Mouse (Mus musculus) heart, embryonic 16.5 days (tissue): ENCODE data around the gene Gm20388. TPM values are rescaled to one million over a fixed set of nuclear protein-coding genes. Genes with fewer than 3 reads are reported as not detected.

Experiments
- ATAC-seq: fragments of 200-750 bp; cut with Nextera tagmentation; replicated peaks from 2 replicates; pipeline ENCODE4 v1.8.0; 2017; ENCODE audit warnings: moderate number of reproducible peaks; ENCODE audit not compliant: insufficient read depth, low FRiP score; ENCODE audit errors: extremely low read depth
- H3K27ac ChIP-seq: fragments of 300-500 bp; sonication (generic); 2 replicates; pipeline ENCODE4 v1.5.1; 2014; ENCODE audit warnings: mild to moderate bottlenecking, low read length, control low read depth, moderate library complexity
- H3K27me3 ChIP-seq: fragments of 300-500 bp; sonication (generic); 2 replicates; pipeline ENCODE4 v1.6.1; 2014; ENCODE audit warnings: low read length, mixed read lengths; ENCODE audit not compliant: control insufficient read depth, insufficient read depth
- H3K36me3 ChIP-seq: fragments of 300-500 bp; sonication (generic); 2 replicates; pipeline ENCODE4 v1.6.1; 2014; ENCODE audit not compliant: control insufficient read depth, insufficient read depth
- H3K4me1 ChIP-seq: fragments of 300-500 bp; sonication (generic); 2 replicates; pipeline ENCODE4 v1.6.1; 2014; ENCODE audit warnings: low read length, mixed read lengths; ENCODE audit not compliant: control insufficient read depth, insufficient read depth
- H3K4me2 ChIP-seq: fragments of 300-500 bp; sonication (generic); 2 replicates; pipeline ENCODE4 v1.6.1; 2014; ENCODE audit warnings: low read depth, mild to moderate bottlenecking, control low read depth, low read length
- H3K4me3 ChIP-seq: fragments of 300-500 bp; sonication (generic); 2 replicates; pipeline ENCODE4 v1.5.1; 2014; ENCODE audit warnings: mild to moderate bottlenecking, control low read depth, low read length
- H3K9ac ChIP-seq: fragments of 300-500 bp; sonication (generic); 2 replicates; pipeline ENCODE4 v1.6.1; 2014; ENCODE audit warnings: low read length, control low read depth
- H3K9me3 ChIP-seq: fragments of 300-500 bp; sonication (generic); replicated peaks from 2 replicates; pipeline ENCODE4 v1.6.1; 2016; ENCODE audit warnings: low read length; ENCODE audit not compliant: control insufficient read depth
- WGBS: fragments of 180-500 bp; shearing (Covaris S2); extraction: QIAGEN DNeasy Blood & Tissue Kit; methylation state at CpG from one replicate; pipeline ENCODE4 v1.1.7; 2014; 5-methylcytosine and 5-hydroxymethylcytosine counted together
- polyA plus RNA-seq: library from polyadenylated mRNA; unstranded; fragments of >200 nt; fragmentation: Nextera tagmentation; extraction: Ambion mirVana; gene quantifications from 2 replicates; pipeline ENCODE4 v1.2.1, GENCODE M21; 2015

The Gm20388 gene
- polyA plus RNA-seq, 1 experiment from 2014 or later, result 4.5 TPM

GRCm38 (mm10) chr8:122006688-122007484 is 2096.2 kb downstream of the Gm20388 start:
- ATAC-seq, result no peak
- Histone ChIP-seq H3K27ac (no peak overlapping the region), H3K4me1 (peaks cover 10% of the 10 kb centered on the region), H3K4me2 (no peak overlapping the region), H3K9ac (no peak overlapping the region), H3K4me3 (no peak overlapping the region), H3K36me3 (peaks cover 24% of the 10 kb centered on the region), H3K9me3 (no peaks in the 10 kb centered on the region), H3K27me3 (no peaks in the 10 kb centered on the region)
- WGBS, result 85% methylated on average over 13 of the region's 13 CpGs

- H3K36me3 ChIP-seq, result peaks cover 20% of the 10 kb centered on the region
- no peaks in the 10 kb centered on the region for H3K9me3 ChIP-seq
- ATAC-seq, result no peak
- no peak overlapping the region for H3K9ac ChIP-seq
- no peak overlapping the region for H3K4me2 ChIP-seq
- H3K27ac ChIP-seq, result no peak overlapping the region
- no peaks in the 10 kb centered on the region for H3K27me3 ChIP-seq
- H3K4me3 ChIP-seq, result no peak overlapping the region
- 84% methylated on average over 5 of the region's 5 CpGs for WGBS
- H3K4me1 ChIP-seq, result peaks cover 10% of the 10 kb centered on the region
These were observed 2097.8 kb downstream of the Gm20388 start for GRCm38 (mm10) chr8:122008395-122008794.

GRCm38 (mm10) chr8:122010638-122011037 is 2100.0 kb downstream of the Gm20388 start:
- Histone ChIP-seq H3K9me3 (no peaks in the 10 kb centered on the region), H3K9ac (no peak overlapping the region), H3K27me3 (no peaks in the 10 kb centered on the region), H3K4me1 (peaks cover 21% of the 10 kb centered on the region), H3K27ac (no peak overlapping the region), H3K4me3 (no peak overlapping the region), H3K4me2 (no peak overlapping the region), H3K36me3 (peaks cover 14% of the 10 kb centered on the region)
- 54% methylated on average over 5 of the region's 5 CpGs for WGBS
- ATAC-seq, result no peak

- no peaks in the 10 kb centered on the region for H3K27me3 ChIP-seq
- H3K4me1 ChIP-seq, result peaks cover 26% of the 10 kb centered on the region
- H3K4me2 ChIP-seq, result no peak overlapping the region
- H3K9me3 ChIP-seq, result no peaks in the 10 kb centered on the region
- no peak overlapping the region for H3K9ac ChIP-seq
- no peak overlapping the region for H3K4me3 ChIP-seq
- H3K27ac ChIP-seq, result no peak overlapping the region
- WGBS, result 47% methylated on average over 7 of the region's 7 CpGs
- ATAC-seq, result no peak
- peaks cover 14% of the 10 kb centered on the region for H3K36me3 ChIP-seq
These were observed 2100.5 kb downstream of the Gm20388 start for GRCm38 (mm10) chr8:122011066-122011588.

GRCm38 (mm10) chr8:122014606-122015005 is 2104.0 kb downstream of the Gm20388 start:
- H3K9me3 ChIP-seq, result no peaks in the 10 kb centered on the region
- 55% methylated on average over 3 of the region's 3 CpGs for WGBS
- no peak overlapping the region for H3K27ac ChIP-seq
- peaks cover 37% of the 10 kb centered on the region for H3K4me1 ChIP-seq
- H3K4me3 ChIP-seq, result no peak overlapping the region
- no peak overlapping the region for H3K4me2 ChIP-seq
- no peaks in the 10 kb centered on the region for H3K27me3 ChIP-seq
- no peak for ATAC-seq
- H3K9ac ChIP-seq, result no peak overlapping the region
- peaks cover 4% of the 10 kb centered on the region; the same call in 1 of the 2 replicates for H3K36me3 ChIP-seq

GRCm38 (mm10) chr8:122018046-122018831 is 2107.6 kb downstream of the Gm20388 start:
- peak overlapping the region; percentile 61 for H3K27ac ChIP-seq
- no peaks in the 10 kb centered on the region for H3K27me3 ChIP-seq
- 40% methylated on average over 22 of the region's 22 CpGs for WGBS
- no peaks in the 10 kb centered on the region for H3K9me3 ChIP-seq
- no peaks in the 10 kb centered on the region for H3K36me3 ChIP-seq
- peak; percentile 60; the same call in 1 of the 2 replicates for ATAC-seq
- H3K4me2 ChIP-seq, result peak overlapping the region; percentile 17; the same call in 1 of the 2 replicates
- H3K4me1 ChIP-seq, result peaks cover 38% of the 10 kb centered on the region
- no peak overlapping the region for H3K9ac ChIP-seq
- no peak overlapping the region for H3K4me3 ChIP-seq

- Histone ChIP-seq H3K27ac (no peak overlapping the region), H3K9ac (no peak overlapping the region), H3K27me3 (no peaks in the 10 kb centered on the region), H3K9me3 (no peaks in the 10 kb centered on the region), H3K36me3 (0 out of 2 replicates have a peak, but pooled peaks cover 3% of the 10 kb centered on the region), H3K4me2 (no peak overlapping the region), H3K4me3 (no peak overlapping the region), H3K4me1 (peaks cover 38% of the 10 kb centered on the region)
- 89% methylated on average over 1 of the region's 1 CpGs for WGBS
- no peak for ATAC-seq
These were observed 2108.5 kb downstream of the Gm20388 start for GRCm38 (mm10) chr8:122019162-122019561.

- H3K4me2 ChIP-seq, result no peak overlapping the region
- no peaks in the 10 kb centered on the region for H3K27me3 ChIP-seq
- H3K36me3 ChIP-seq, result peaks cover 6% of the 10 kb centered on the region; the same call in 1 of the 2 replicates
- H3K4me3 ChIP-seq, result no peak overlapping the region
- ATAC-seq, result no peak
- H3K27ac ChIP-seq, result no peak overlapping the region
- 72% methylated on average over 8 of the region's 8 CpGs for WGBS
- no peaks in the 10 kb centered on the region for H3K9me3 ChIP-seq
- no peak overlapping the region for H3K9ac ChIP-seq
- peaks cover 31% of the 10 kb centered on the region for H3K4me1 ChIP-seq
These were observed 2109.6 kb downstream of the Gm20388 start for GRCm38 (mm10) chr8:122020050-122020771.
